Mouse (Mus musculus) neural tube, embryonic 13.5 days (tissue): ENCODE data around the gene Fam216a. TPM values are rescaled to one million over a fixed set of nuclear protein-coding genes. Genes with fewer than 3 reads are reported as not detected.
"Not testable (repeated sequence)": the region's sequence is repeated elsewhere in the genome, so short reads cannot be mapped to it uniquely, and the experiment has no call there.

Experiments
- ATAC-seq: fragments of 200-750 bp; cut with Nextera tagmentation; 2 replicates; pipeline ENCODE4 v1.8.0; 2017; ENCODE audit warnings: low read depth, mild to moderate bottlenecking, moderate TSS enrichment, moderate library complexity
- H3K27ac ChIP-seq: fragments of 300-500 bp; sonication (generic); replicated peaks from 2 replicates; pipeline ENCODE4 v1.5.1; 2015; ENCODE audit warnings: moderate library complexity, mild to moderate bottlenecking, inconsistent platforms
- H3K27me3 ChIP-seq: fragments of 300-500 bp; sonication (generic); 2 replicates; pipeline ENCODE4 v1.6.1; 2015; ENCODE audit warnings: mild to moderate bottlenecking, inconsistent platforms
- H3K36me3 ChIP-seq: fragments of 300-500 bp; sonication (generic); 2 replicates; pipeline ENCODE4 v1.6.1; 2015; ENCODE audit warnings: mild to moderate bottlenecking, inconsistent platforms
- H3K4me1 ChIP-seq: fragments of 300-500 bp; sonication (generic); replicated peaks from 2 replicates; pipeline ENCODE4 v1.6.1; 2015; ENCODE audit warnings: inconsistent platforms
- H3K4me2 ChIP-seq: fragments of 300-500 bp; sonication (generic); 2 replicates; pipeline ENCODE4 v1.6.1; 2015; ENCODE audit warnings: inconsistent platforms, mild to moderate bottlenecking, moderate library complexity
- H3K4me3 ChIP-seq: fragments of 300-500 bp; sonication (generic); 2 replicates; pipeline ENCODE4 v1.5.1; 2015; ENCODE audit warnings: mild to moderate bottlenecking, inconsistent platforms
- H3K9ac ChIP-seq: fragments of 300-500 bp; sonication (generic); 2 replicates; pipeline ENCODE4 v1.6.1; 2015; ENCODE audit warnings: moderate library complexity, mild to moderate bottlenecking, inconsistent platforms
- H3K9me3 ChIP-seq: fragments of 300-500 bp; sonication (generic); 2 replicates; pipeline ENCODE4 v1.6.1; 2016; ENCODE audit warnings: inconsistent platforms
- WGBS: fragments of 180-500 bp; shearing (Covaris S2); methylation state at CpG from one replicate; pipeline ENCODE4 v1.1.7; 2015; 5-methylcytosine and 5-hydroxymethylcytosine counted together
- polyA plus RNA-seq: library from polyadenylated mRNA; unstranded; fragments of >200 nt; fragmentation: Nextera tagmentation; extraction: Ambion mirVana; gene quantifications from 2 replicates; pipeline ENCODE4 v1.2.1, GENCODE M21; 2015

The Fam216a gene
- polyA plus RNA-seq: 135 and 142 TPM in 2 replicates

- under 1% methylated on average over 53 of the region's 53 CpGs for WGBS
These were observed at the start of gene Fam216a for GRCm38 (mm10) chr5:122372192-122372769. Gene Fam216a, minus strand, starts transcription at chr5:122372364.

GRCm38 (mm10) chr5:122421271-122422068, 49.3 kb upstream of the Fam216a start, which contains the start of gene Anapc7:
Gene Anapc7, plus strand, starts transcription at chr5:122421693.
- no peaks in the 10 kb centered on the region for H3K27me3 ChIP-seq
- peaks cover 24% of the 10 kb centered on the region for H3K4me1 ChIP-seq
- ATAC-seq: peak; percentile 38
- 23% methylated on average over 17 of the region's 17 CpGs for WGBS
- H3K9me3 ChIP-seq: no peaks in the 10 kb centered on the region
- peak within 1 kb of the TSS; percentile 91 for H3K9ac ChIP-seq
- peak within 1 kb of the TSS; percentile 94 for H3K4me2 ChIP-seq
- no peaks in the 10 kb centered on the region for H3K36me3 ChIP-seq
- H3K27ac ChIP-seq: peak within 1 kb of the TSS; percentile 88
- H3K4me3 ChIP-seq: peak within 1 kb of the TSS; percentile 92

More at GRCm38 (mm10) chr5:122372192-122372769, at the start of gene Fam216a:
- peaks cover 28% of the 10 kb centered on the region for H3K4me1 ChIP-seq
- peak; percentile 96 for ATAC-seq
- peak within 1 kb of the TSS; percentile 69 for H3K4me2 ChIP-seq
- H3K27me3 ChIP-seq: no peaks in the 10 kb centered on the region
- peak within 1 kb of the TSS; percentile 73 for H3K4me3 ChIP-seq
- peak within 1 kb of the TSS; percentile 88 for H3K9ac ChIP-seq
- no peaks in the 10 kb centered on the region for H3K9me3 ChIP-seq
- H3K36me3 ChIP-seq: peaks cover 41% of the 10 kb centered on the region
- peak within 1 kb of the TSS; percentile 97 for H3K27ac ChIP-seq

- not testable (repeated sequence) for ATAC-seq, H3K36me3 ChIP-seq, H3K9me3 ChIP-seq, H3K9ac ChIP-seq, H3K27ac ChIP-seq, H3K27me3 ChIP-seq, H3K4me2 ChIP-seq, H3K4me3 ChIP-seq
- 65% methylated on average over 4 of the region's 4 CpGs for WGBS
- H3K4me1 ChIP-seq: peaks cover 24% of the 10 kb centered on the region
These were observed 48.5 kb upstream of the Fam216a start for GRCm38 (mm10) chr5:122420676-122421075.

GRCm38 (mm10) chr5:122415465-122415864, 43.3 kb upstream of the Fam216a start:
- Histone ChIP-seq H3K36me3 (peaks cover 2% of the 10 kb centered on the region; the same call in 1 of the 2 replicates), H3K9me3 (no peaks in the 10 kb centered on the region), H3K27me3 (no peaks in the 10 kb centered on the region), H3K27ac (no peak overlapping the region), H3K4me3 (no peak overlapping the region), H3K4me2 (no peak overlapping the region), H3K9ac (no peak overlapping the region), H3K4me1 (no peaks in the 10 kb centered on the region)
- 88% methylated on average over 12 of the region's 12 CpGs for WGBS
- no peak for ATAC-seq

GRCm38 (mm10) chr5:122414351-122414750, 42.2 kb upstream of the Fam216a start:
- H3K4me2 ChIP-seq: no peak overlapping the region
- no peak overlapping the region for H3K4me3 ChIP-seq
- H3K9ac ChIP-seq: no peak overlapping the region
- WGBS: 92% methylated on average over 5 of the region's 5 CpGs
- H3K4me1 ChIP-seq: no peaks in the 10 kb centered on the region
- no peak for ATAC-seq
- no peaks in the 10 kb centered on the region for H3K27me3 ChIP-seq
- no peaks in the 10 kb centered on the region for H3K9me3 ChIP-seq
- peaks cover 13% of the 10 kb centered on the region for H3K36me3 ChIP-seq
- H3K27ac ChIP-seq: no peak overlapping the region

- no peak overlapping the region for H3K27ac ChIP-seq
- H3K9ac ChIP-seq: no peak overlapping the region
- H3K4me2 ChIP-seq: no peak overlapping the region
- H3K36me3 ChIP-seq: peaks cover 16% of the 10 kb centered on the region
- no peaks in the 10 kb centered on the region for H3K27me3 ChIP-seq
- no peaks in the 10 kb centered on the region for H3K4me1 ChIP-seq
- no peaks in the 10 kb centered on the region for H3K9me3 ChIP-seq
- 58% methylated on average over 6 of the region's 6 CpGs for WGBS
- ATAC-seq: no peak
- H3K4me3 ChIP-seq: no peak overlapping the region
These were observed 40.7 kb upstream of the Fam216a start for GRCm38 (mm10) chr5:122412826-122413225.

GRCm38 (mm10) chr5:122411892-122412291, 39.7 kb upstream of the Fam216a start:
- 87% methylated on average over 5 of the region's 5 CpGs for WGBS
- Histone ChIP-seq H3K27me3 (no peaks in the 10 kb centered on the region), H3K4me3 (no peak overlapping the region), H3K27ac (no peak overlapping the region), H3K4me1 (no peaks in the 10 kb centered on the region), H3K9ac (no peak overlapping the region), H3K36me3 (peaks cover 26% of the 10 kb centered on the region), H3K9me3 (no peaks in the 10 kb centered on the region), H3K4me2 (no peak overlapping the region)
- no peak for ATAC-seq

GRCm38 (mm10) chr5:122409692-122410645, 37.8 kb upstream of the Fam216a start:
- WGBS: 86% methylated on average over 19 of the region's 19 CpGs

GRCm38 (mm10) chr5:122405537-122405936, 33.4 kb upstream of the Fam216a start:
- ATAC-seq: no peak
- Histone ChIP-seq H3K9me3 (0 out of 2 replicates have a peak, but pooled peaks cover 4% of the 10 kb centered on the region), H3K4me2 (no peak overlapping the region), H3K9ac (no peak overlapping the region), H3K4me1 (no peaks in the 10 kb centered on the region), H3K27me3 (no peaks in the 10 kb centered on the region), H3K4me3 (no peak overlapping the region), H3K27ac (no peak overlapping the region), H3K36me3 (peaks cover 78% of the 10 kb centered on the region)
- 96% methylated on average over 10 of the region's 10 CpGs for WGBS

More at GRCm38 (mm10) chr5:122409692-122410645, 37.8 kb upstream of the Fam216a start:
- no peak overlapping the region for H3K4me3 ChIP-seq
- peaks cover 45% of the 10 kb centered on the region for H3K36me3 ChIP-seq
- H3K27me3 ChIP-seq: no peaks in the 10 kb centered on the region
- ATAC-seq: no peak
- H3K9ac ChIP-seq: no peak overlapping the region
- no peak overlapping the region for H3K4me2 ChIP-seq
- 0 out of 2 replicates have a peak, but pooled peaks cover 4% of the 10 kb centered on the region for H3K9me3 ChIP-seq
- no peak overlapping the region for H3K27ac ChIP-seq
- no peaks in the 10 kb centered on the region for H3K4me1 ChIP-seq

GRCm38 (mm10) chr5:122403362-122403761, 31.2 kb upstream of the Fam216a start:
- ATAC-seq: no peak
- no peak overlapping the region for H3K27ac ChIP-seq
- H3K4me3 ChIP-seq: no peak overlapping the region
- 0 out of 2 replicates have a peak, but pooled peaks cover 4% of the 10 kb centered on the region for H3K9me3 ChIP-seq
- H3K9ac ChIP-seq: no peak overlapping the region
- H3K36me3 ChIP-seq: peaks cover 87% of the 10 kb centered on the region
- no peaks in the 10 kb centered on the region for H3K27me3 ChIP-seq
- no peaks in the 10 kb centered on the region for H3K4me1 ChIP-seq
- H3K4me2 ChIP-seq: no peak overlapping the region
- WGBS: 95% methylated on average over 12 of the region's 12 CpGs

GRCm38 (mm10) chr5:122402772-122403171, 30.6 kb upstream of the Fam216a start:
- Histone ChIP-seq H3K4me2 (no peak overlapping the region), H3K36me3 (peaks cover 89% of the 10 kb centered on the region), H3K9ac (no peak overlapping the region), H3K4me1 (no peaks in the 10 kb centered on the region), H3K27ac (no peak overlapping the region), H3K4me3 (no peak overlapping the region), H3K9me3 (0 out of 2 replicates have a peak, but pooled peaks cover 4% of the 10 kb centered on the region), H3K27me3 (no peaks in the 10 kb centered on the region)
- WGBS: 94% methylated on average over 5 of the region's 5 CpGs
- no peak for ATAC-seq
